Mouse (Mus musculus) hindbrain, embryonic 12.5 days (tissue): Measurements from ENCODE around the gene Catsperz. TPM values are rescaled to one million over a fixed set of nuclear protein-coding genes. Genes with fewer than 3 reads are reported as not detected.
"Not testable (repeated sequence)": the region's sequence is repeated elsewhere in the genome, so short reads cannot be mapped to it uniquely, and the experiment has no call there.

Source experiments
- ATAC-seq: fragments of 200-750 bp; cut with Nextera tagmentation; 2 replicates; pipeline ENCODE4 v1.8.0; 2017; ENCODE audit warnings: moderate TSS enrichment; ENCODE audit not compliant: low FRiP score
- H3K27ac ChIP-seq: fragments of 300-500 bp; sonication (generic); 2 replicates; pipeline ENCODE4 v1.5.1; 2016; ENCODE audit warnings: mild to moderate bottlenecking
- H3K27me3 ChIP-seq: fragments of 300-500 bp; sonication (generic); 2 replicates; pipeline ENCODE4 v1.6.1; 2016; ENCODE audit warnings: mild to moderate bottlenecking
- H3K36me3 ChIP-seq: fragments of 300-500 bp; sonication (generic); 2 replicates; pipeline ENCODE4 v1.6.1; 2016; ENCODE audit warnings: mild to moderate bottlenecking
- H3K4me1 ChIP-seq: fragments of 300-500 bp; sonication (generic); 2 replicates; pipeline ENCODE4 v1.6.1; 2016
- H3K4me2 ChIP-seq: fragments of 300-500 bp; sonication (generic); replicated peaks from 2 replicates; pipeline ENCODE4 v1.6.1; 2016; ENCODE audit warnings: mild to moderate bottlenecking
- H3K4me3 ChIP-seq: fragments of 300-500 bp; sonication (generic); 2 replicates; pipeline ENCODE4 v1.5.1; 2016; ENCODE audit warnings: mild to moderate bottlenecking
- H3K9ac ChIP-seq: fragments of 300-500 bp; sonication (generic); 2 replicates; pipeline ENCODE4 v1.6.1; 2016; ENCODE audit warnings: mild to moderate bottlenecking, moderate library complexity
- H3K9me3 ChIP-seq: fragments of 300-500 bp; sonication (generic); replicated peaks from 2 replicates; pipeline ENCODE4 v1.6.1; 2016; ENCODE audit warnings: mild to moderate bottlenecking
- WGBS: fragments of 180-500 bp; shearing (Covaris S2); methylation state at CpG from one replicate; pipeline ENCODE4 v1.1.7; 2016; 5-methylcytosine and 5-hydroxymethylcytosine counted together
- polyA plus RNA-seq: library from polyadenylated mRNA; unstranded; fragments of >200 nt; fragmentation: Nextera tagmentation; extraction: Ambion mirVana; gene quantifications from 2 replicates; pipeline ENCODE4 v1.2.1, GENCODE M21; 2016

The Catsperz gene
- polyA plus RNA-seq, 1 experiment from 2014 or later: not detected

GRCm38 (mm10) chr19:6919876-6920740, 5.1 kb downstream of the Catsperz start:
- H3K9me3 ChIP-seq: no peaks in the 10 kb centered on the region
- peak overlapping the region; percentile 97 for H3K4me2 ChIP-seq
- H3K36me3 ChIP-seq: peaks cover 7% of the 10 kb centered on the region; the same call in 1 of the 2 replicates
- no peak overlapping the region for H3K27ac ChIP-seq
- peak overlapping the region; percentile 88 for H3K4me3 ChIP-seq
- ATAC-seq: no peak
- 48% methylated on average over 8 of the region's 8 CpGs for WGBS
- H3K27me3 ChIP-seq: peaks cover 27% of the 10 kb centered on the region
- H3K4me1 ChIP-seq: peaks cover 26% of the 10 kb centered on the region
- H3K9ac ChIP-seq: peak overlapping the region; percentile 94

GRCm38 (mm10) chr19:6919431-6919830, 5.7 kb downstream of the Catsperz start:
- Histone ChIP-seq H3K4me2 (no peak overlapping the region), H3K9ac (no peak overlapping the region)

GRCm38 (mm10) chr19:6918321-6918720, 6.9 kb downstream of the Catsperz start:
- Histone ChIP-seq H3K4me1 (peaks cover 24% of the 10 kb centered on the region), H3K9me3 (no peaks in the 10 kb centered on the region), H3K4me3 (no peak overlapping the region), H3K9ac (no peak overlapping the region), H3K27me3 (peaks cover 11% of the 10 kb centered on the region), H3K4me2 (no peak overlapping the region), H3K36me3 (peaks cover 16% of the 10 kb centered on the region), H3K27ac (no peak overlapping the region)
- WGBS: 94% methylated on average over 4 of the region's 4 CpGs
- ATAC-seq: no peak

More at GRCm38 (mm10) chr19:6919431-6919830, 5.7 kb downstream of the Catsperz start:
- ATAC-seq: no peak
- Histone ChIP-seq H3K4me1 (peaks cover 24% of the 10 kb centered on the region), H3K9me3 (no peaks in the 10 kb centered on the region), H3K27ac (no peak overlapping the region), H3K4me3 (no peak overlapping the region), H3K36me3 (peaks cover 7% of the 10 kb centered on the region; the same call in 1 of the 2 replicates), H3K27me3 (peaks cover 20% of the 10 kb centered on the region)

- Histone ChIP-seq H3K27ac (no peak overlapping the region), H3K9me3 (no peaks in the 10 kb centered on the region), H3K36me3 (peaks cover 34% of the 10 kb centered on the region), H3K27me3 (no peaks in the 10 kb centered on the region), H3K9ac (no peak overlapping the region), H3K4me2 (no peak overlapping the region), H3K4me3 (no peak overlapping the region), H3K4me1 (peaks cover 21% of the 10 kb centered on the region)
- no peak for ATAC-seq
- WGBS: 82% methylated on average over 4 of the region's 4 CpGs
These were observed 8.7 kb downstream of the Catsperz start for GRCm38 (mm10) chr19:6916496-6916895.

- H3K9ac ChIP-seq: no peak overlapping the region
- ATAC-seq: no peak
- 91% methylated on average over 4 of the region's 4 CpGs for WGBS
These were observed 9.9 kb downstream of the Catsperz start for GRCm38 (mm10) chr19:6915276-6915675.

GRCm38 (mm10) chr19:6914540-6914939, 10.6 kb downstream of the Catsperz start:
- Histone ChIP-seq H3K4me1 (peaks cover 13% of the 10 kb centered on the region), H3K27me3 (no peaks in the 10 kb centered on the region), H3K9me3 (no peaks in the 10 kb centered on the region), H3K9ac (no peak overlapping the region), H3K4me3 (no peak overlapping the region), H3K36me3 (peaks cover 41% of the 10 kb centered on the region), H3K4me2 (no peak overlapping the region), H3K27ac (no peak overlapping the region)
- WGBS: 89% methylated on average over 9 of the region's 9 CpGs
- ATAC-seq: no peak

More at GRCm38 (mm10) chr19:6915276-6915675, 9.9 kb downstream of the Catsperz start:
- peaks cover 41% of the 10 kb centered on the region for H3K36me3 ChIP-seq
- no peak overlapping the region for H3K27ac ChIP-seq
- no peaks in the 10 kb centered on the region for H3K27me3 ChIP-seq
- H3K9me3 ChIP-seq: no peaks in the 10 kb centered on the region
- H3K4me1 ChIP-seq: peaks cover 20% of the 10 kb centered on the region
- H3K4me2 ChIP-seq: no peak overlapping the region
- H3K4me3 ChIP-seq: no peak overlapping the region

- H3K4me3 ChIP-seq: no peak overlapping the region
- H3K4me1 ChIP-seq: peaks cover 12% of the 10 kb centered on the region
- no peak for ATAC-seq
- H3K27me3 ChIP-seq: no peaks in the 10 kb centered on the region
- no peak overlapping the region for H3K27ac ChIP-seq
- WGBS: 84% methylated on average over 11 of the region's 11 CpGs
- H3K9me3 ChIP-seq: no peaks in the 10 kb centered on the region
- H3K4me2 ChIP-seq: no peak overlapping the region
- no peak overlapping the region for H3K9ac ChIP-seq
- peaks cover 41% of the 10 kb centered on the region for H3K36me3 ChIP-seq
These were observed 11.2 kb downstream of the Catsperz start for GRCm38 (mm10) chr19:6913991-6914390.

- Histone ChIP-seq H3K27me3 (no peaks in the 10 kb centered on the region), H3K4me2 (no peak overlapping the region), H3K27ac (no peak overlapping the region), H3K36me3 (peaks cover 34% of the 10 kb centered on the region), H3K4me3 (no peak overlapping the region), H3K4me1 (peaks cover 22% of the 10 kb centered on the region), H3K9me3 (no peaks in the 10 kb centered on the region), H3K9ac (no peak overlapping the region)
- WGBS: 93% methylated on average over 6 of the region's 6 CpGs
- ATAC-seq: no peak
These were observed 12.1 kb downstream of the Catsperz start for GRCm38 (mm10) chr19:6913036-6913435.

GRCm38 (mm10) chr19:6912205-6912970, 12.8 kb downstream of the Catsperz start:
- Histone ChIP-seq H3K4me3 (no peak overlapping the region), H3K4me2 (no peak overlapping the region), H3K4me1 (peaks cover 27% of the 10 kb centered on the region), H3K9ac (no peak overlapping the region), H3K27me3 (no peaks in the 10 kb centered on the region), H3K27ac (no peak overlapping the region), H3K9me3 (no peaks in the 10 kb centered on the region), H3K36me3 (peaks cover 34% of the 10 kb centered on the region)
- no peak for ATAC-seq
- WGBS: 94% methylated on average over 15 of the region's 15 CpGs

- Histone ChIP-seq H3K4me2 (peak overlapping the region; percentile 66), H3K27me3 (no peaks in the 10 kb centered on the region), H3K36me3 (peaks cover 43% of the 10 kb centered on the region), H3K4me1 (peaks cover 27% of the 10 kb centered on the region), H3K4me3 (peak overlapping the region; percentile 57; the same call in 1 of the 2 replicates), H3K27ac (no peak overlapping the region), H3K9ac (0 out of 2 replicates have a peak overlapping the region, but pooled peaks have one; percentile 2), H3K9me3 (no peaks in the 10 kb centered on the region)
- ATAC-seq: no peak
- 84% methylated on average over 19 of the region's 19 CpGs for WGBS
These were observed 13.8 kb downstream of the Catsperz start for GRCm38 (mm10) chr19:6911101-6912074.

GRCm38 (mm10) chr19:6910306-6910705, 14.9 kb downstream of the Catsperz start:
- H3K4me3 ChIP-seq: peak overlapping the region; percentile 57
- H3K9me3 ChIP-seq, H3K27me3 ChIP-seq: not testable (repeated sequence)
- peak overlapping the region; percentile 95 for H3K27ac ChIP-seq
- peak; percentile 30; the same call in 1 of the 2 replicates for ATAC-seq
- WGBS: under 1% methylated on average over 28 of the region's 30 CpGs
- H3K4me1 ChIP-seq: peaks cover 27% of the 10 kb centered on the region
- peak overlapping the region; percentile 69 for H3K9ac ChIP-seq
- H3K4me2 ChIP-seq: peak overlapping the region; percentile 66
- H3K36me3 ChIP-seq: peaks cover 52% of the 10 kb centered on the region
